Comparison of ENCODE assay signal across 8 mouse cellular contexts in the genomic region with DNA sequence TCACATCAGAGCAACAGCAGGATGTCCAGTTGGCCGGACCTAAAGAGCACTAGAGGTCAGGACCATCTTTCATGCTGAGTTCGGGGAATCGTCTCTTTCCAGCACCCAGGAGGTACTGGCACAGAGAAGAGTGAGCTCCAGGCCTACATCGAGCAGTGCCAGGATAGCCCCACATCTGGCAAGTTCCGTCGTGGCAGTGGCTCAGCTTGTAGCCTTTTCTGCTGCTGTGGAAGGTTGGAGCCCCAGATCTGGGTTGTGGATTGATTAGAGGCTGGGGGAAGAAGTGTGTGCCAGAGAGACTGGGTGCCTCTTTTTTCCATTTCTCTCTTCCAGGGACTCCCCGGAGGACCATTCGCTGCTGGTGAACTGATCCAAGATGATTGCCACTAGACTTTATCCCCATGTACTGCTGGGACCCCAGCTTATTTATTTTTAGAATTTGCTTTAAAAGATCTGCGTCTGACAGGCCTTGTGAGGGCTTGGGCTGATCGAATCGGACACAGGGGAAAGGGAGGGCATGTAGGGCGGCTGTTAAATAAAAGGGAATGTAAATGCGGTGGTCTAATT. TPM values are rescaled to one million over a fixed set of nuclear protein-coding genes. Genes with fewer than 3 reads are reported as not detected.
DNase-seq lines count a peak whose midpoint lies in the region; ATAC-seq and TF ChIP-seq lines count a peak whose summit lies in the region.

No protein-coding gene starts in this region.

- peak overlapping the region; percentile 14 for H3K9ac ChIP-seq in embryonic facial prominence, embryonic 11.5 days (replicated peaks; ENCODE audit: low read length)
- peak overlapping the region; percentile 58 for H3K9ac ChIP-seq in intestine, postnatal 0 days (ENCODE audit: low read depth, low read length)

- no peak for TF ChIP-seq CTCF in intestine, postnatal 0 days (IDR thresholded peaks at IDR 0.05; ENCODE audit: low read depth)
- no peak for TF ChIP-seq CTCF in thymus, adult 2 months (IDR thresholded peaks at IDR 0.05; ENCODE audit: borderline replicate concordance, control insufficient read depth, extremely low read depth, insufficient read depth, low read length, poor library complexity)

- H3K4me1 ChIP-seq in embryonic facial prominence, embryonic 11.5 days (ENCODE audit: control insufficient read depth, insufficient read depth, low read length), result no peaks in the 10 kb centered on the region; the same call in 1 of the 2 replicates
- no peaks in the 10 kb centered on the region for H3K4me1 ChIP-seq in intestine, postnatal 0 days (replicated peaks; ENCODE audit: control insufficient read depth, insufficient read depth, low read length)
- H3K4me1 ChIP-seq in thymus, adult 2 months (replicated peaks; ENCODE audit: control insufficient read depth, insufficient read depth, low read length), result peaks cover 6% of the 10 kb centered on the region

- DNase-seq in kidney, adult 18-20 months, result peak; percentile 16
- no peak for DNase-seq in kidney, postnatal 25 days
- no peak for DNase-seq in embryonic facial prominence, embryonic 11.5 days (ENCODE audit: low spot score)
- DNase-seq in left cerebral cortex, postnatal 14 days (ENCODE audit: low spot score in 2 of 2), result no peak
- DNase-seq in thymus, adult 2 months, result no peak
- DNase-seq in frontal cortex, adult 2 months (ENCODE audit: extremely low spot score in 1 of 2, low spot score in 1 of 2), result no peak

- H3K79me2 ChIP-seq in myocyte (ENCODE audit: control insufficient read depth, insufficient read depth), result no peaks in the 10 kb centered on the region

- H3K4me2 ChIP-seq in embryonic facial prominence, embryonic 11.5 days (ENCODE audit: low read depth, low read length), result peak overlapping the region; percentile 73; the same call in 1 of the 2 replicates
- peak overlapping the region; percentile 91 for H3K4me2 ChIP-seq in intestine, postnatal 0 days (replicated peaks; ENCODE audit: low read depth)
- H3K4me2 ChIP-seq in myocyte (ENCODE audit: low read depth), result peak overlapping the region; percentile 99

- no peaks in the 10 kb centered on the region; the same call in 1 of the 2 replicates for H3K36me3 ChIP-seq in embryonic facial prominence, embryonic 11.5 days (replicated peaks; ENCODE audit: control insufficient read depth, insufficient read depth, low read depth, low read length)
- peaks cover 45% of the 10 kb centered on the region for H3K36me3 ChIP-seq in intestine, postnatal 0 days (ENCODE audit: control insufficient read depth, insufficient read depth)
- no peaks in the 10 kb centered on the region for H3K36me3 ChIP-seq in myocyte (ENCODE audit: control insufficient read depth, insufficient read depth)
- H3K36me3 ChIP-seq in thymus, adult 2 months (ENCODE audit: control insufficient read depth, insufficient read depth, low read length), result no peaks in the 10 kb centered on the region

- H3K9me3 ChIP-seq in embryonic facial prominence, embryonic 11.5 days (replicated peaks; ENCODE audit: control insufficient read depth, low read length), result no peaks in the 10 kb centered on the region
- H3K9me3 ChIP-seq in intestine, postnatal 0 days (ENCODE audit: control insufficient read depth), result no peaks in the 10 kb centered on the region

- H3K27me3 ChIP-seq in embryonic facial prominence, embryonic 11.5 days (ENCODE audit: control insufficient read depth, insufficient read depth, low read length), result no peaks in the 10 kb centered on the region
- no peaks in the 10 kb centered on the region for H3K27me3 ChIP-seq in intestine, postnatal 0 days (replicated peaks; ENCODE audit: control insufficient read depth, insufficient read depth, low read length)
- no peaks in the 10 kb centered on the region for H3K27me3 ChIP-seq in myocyte (ENCODE audit: control insufficient read depth, insufficient read depth, insufficient read length)
- no peaks in the 10 kb centered on the region for H3K27me3 ChIP-seq in thymus, adult 2 months (ENCODE audit: control insufficient read depth, insufficient read depth, low read length)

- intact Hi-C loops in left cerebral cortex, postnatal 14 days (cut with DNase I), result no loop called here

- H3ac ChIP-seq in myocyte (ENCODE audit: control insufficient read depth, insufficient read length), result peak overlapping the region; percentile 4

- TF ChIP-seq POLR2A in myocyte (IDR thresholded peaks at IDR 0.05; ENCODE audit: insufficient read length, low read depth), result no peak
- TF ChIP-seq POLR2A in thymus, adult 2 months (IDR thresholded peaks at IDR 0.05; ENCODE audit: control insufficient read depth, extremely low read depth, insufficient read depth, low read length, poor library complexity), result no peak

- peak overlapping the region; percentile 50 for H3K4me3 ChIP-seq in embryonic facial prominence, embryonic 11.5 days (ENCODE audit: low read depth, low read length)
- peak overlapping the region; percentile 76 for H3K4me3 ChIP-seq in intestine, postnatal 0 days (ENCODE audit: low read depth, low read length)
- H3K4me3 ChIP-seq in myocyte, result peak overlapping the region; percentile 71
- H3K4me3 ChIP-seq in thymus, adult 2 months (ENCODE audit: control insufficient read depth, insufficient read depth, low read length), result no peak overlapping the region

- peak overlapping the region; percentile 41 for H3K27ac ChIP-seq in embryonic facial prominence, embryonic 11.5 days (replicated peaks; ENCODE audit: low read depth, low read length)
- peak overlapping the region; percentile 86; the same call in 1 of the 2 replicates for H3K27ac ChIP-seq in intestine, postnatal 0 days (ENCODE audit: low read depth, low read length)
- no peak overlapping the region for H3K27ac ChIP-seq in thymus, adult 2 months (ENCODE audit: control insufficient read depth, insufficient read depth, low read length)

- 27% methylated on average over 13 of the region's 13 CpGs for WGBS in embryonic facial prominence, embryonic 11.5 days
- WGBS in intestine, postnatal 0 days, result 36% methylated on average over 13 of the region's 13 CpGs
- 50% methylated on average over 13 of the region's 13 CpGs for WGBS in thymus, adult 2 months

- no peak for ATAC-seq in embryonic facial prominence, embryonic 11.5 days (replicated peaks; ENCODE audit: insufficient number of reproducible peaks, low FRiP score, low TSS enrichment, low read depth)
- ATAC-seq in intestine, postnatal 0 days, result no peak

TF ChIP-seq in myocyte, 11 proteins besides CTCF, POLR2A, EP300 and RAD21:
- TF ChIP-seq MYOD1 (IDR thresholded peaks at IDR 0.05; ENCODE audit: control insufficient read depth in 1 of 3, insufficient read length in 2 of 3, low read depth in 2 of 3) (no peak), MAX (IDR thresholded peaks at IDR 0.05; ENCODE audit: low read depth) (no peak), E2F4 (IDR thresholded peaks at IDR 0.05; ENCODE audit: insufficient read depth) (no peak)

RNA-seq across cellular contexts. Expression of gene Pnpla6, which starts 0.4 kb away (rescaled TPM):
- polyA plus RNA-seq in embryonic facial prominence, embryonic 11.5 days (2014; fragmentation: Nextera tagmentation; extraction: Ambion mirVana), result 13.6 and 17.5 TPM in 2 replicates
- polyA plus RNA-seq in intestine, postnatal 0 days (2015; fragmentation: Nextera tagmentation; extraction: Ambion mirVana), result 36.1 and 43.9 TPM in 2 replicates
- polyA plus RNA-seq in myocyte (2012; fragmentation: generic; extraction: Trizol), result 14.8 TPM
- total RNA-seq in left cerebral cortex, postnatal 14 days (2021), result 10 to 100 TPM; 70.2 to 74.8 TPM
- polyA plus RNA-seq in thymus, adult 2 months (2012; rRNA removed), result 56.1 and 61.6 TPM in 2 replicates
- 65.5 and 79.6 TPM in 2 replicates for polyA plus RNA-seq in frontal cortex, adult 2 months (2012; rRNA removed)

RNA-seq across cellular contexts. Expression of gene Mcoln1, which starts 14.5 kb away (rescaled TPM):
- 43.1 and 43.6 TPM in 2 replicates for polyA plus RNA-seq in embryonic facial prominence, embryonic 11.5 days (2014; fragmentation: Nextera tagmentation; extraction: Ambion mirVana)
- polyA plus RNA-seq in intestine, postnatal 0 days (2015; fragmentation: Nextera tagmentation; extraction: Ambion mirVana), result 105 and 123 TPM in 2 replicates
- polyA plus RNA-seq in myocyte (2012; fragmentation: generic; extraction: Trizol), result 44.1 TPM
- 10 to 100 TPM; 79.9 to 81.5 TPM for total RNA-seq in left cerebral cortex, postnatal 14 days (2021)
- polyA plus RNA-seq in thymus, adult 2 months (2012; rRNA removed), result 312 and 481 TPM in 2 replicates
- 215 and 230 TPM in 2 replicates for polyA plus RNA-seq in frontal cortex, adult 2 months (2012; rRNA removed)

RNA-seq across cellular contexts. Expression of gene Zfp358, which starts 21.8 kb away (rescaled TPM):
- 29.0 and 29.9 TPM in 2 replicates for polyA plus RNA-seq in embryonic facial prominence, embryonic 11.5 days (2014; fragmentation: Nextera tagmentation; extraction: Ambion mirVana)
- polyA plus RNA-seq in intestine, postnatal 0 days (2015; fragmentation: Nextera tagmentation; extraction: Ambion mirVana), result 16.5 and 18.1 TPM in 2 replicates
- 29.2 TPM for polyA plus RNA-seq in myocyte (2012; fragmentation: generic; extraction: Trizol)
- total RNA-seq in left cerebral cortex, postnatal 14 days (2021), result 10 to 100 TPM; 25.3 to 26.4 TPM
- 75.9 and 76.7 TPM in 2 replicates for polyA plus RNA-seq in thymus, adult 2 months (2012; rRNA removed)
- polyA plus RNA-seq in frontal cortex, adult 2 months (2012; rRNA removed), result 48.5 and 50.2 TPM in 2 replicates

RNA-seq across cellular contexts. Expression of gene Tex45, which starts 44.1 kb away (rescaled TPM):
- polyA plus RNA-seq in embryonic facial prominence, embryonic 11.5 days (2014; fragmentation: Nextera tagmentation; extraction: Ambion mirVana), result 0.14 TPM in 1 of 2 replicates, not detected in the other
- polyA plus RNA-seq in intestine, postnatal 0 days (2015; fragmentation: Nextera tagmentation; extraction: Ambion mirVana), result not detected in 2 replicates
- polyA plus RNA-seq in myocyte (2012; fragmentation: generic; extraction: Trizol), result not detected
- under 1 TPM; 0.21 to 0.53 TPM for total RNA-seq in left cerebral cortex, postnatal 14 days (2021)
- polyA plus RNA-seq in thymus, adult 2 months (2012; rRNA removed), result 0.20 TPM in 1 of 2 replicates, not detected in the other
- polyA plus RNA-seq in frontal cortex, adult 2 months (2012; rRNA removed), result 0.19 and 0.28 TPM in 2 replicates

RNA-seq across cellular contexts. Expression of gene Pex11g, which starts 47.3 kb away (rescaled TPM):
- 2.1 TPM in 2 replicates for polyA plus RNA-seq in embryonic facial prominence, embryonic 11.5 days (2014; fragmentation: Nextera tagmentation; extraction: Ambion mirVana)
- 14.3 and 14.9 TPM in 2 replicates for polyA plus RNA-seq in intestine, postnatal 0 days (2015; fragmentation: Nextera tagmentation; extraction: Ambion mirVana)
- polyA plus RNA-seq in myocyte (2012; fragmentation: generic; extraction: Trizol), result 5.5 TPM
- total RNA-seq in left cerebral cortex, postnatal 14 days (2021), result 1 to 10 TPM in 1 of 2 experiments, under 1 TPM in 1; 0.74 to 1.2 TPM
- 3.1 TPM in 2 replicates for polyA plus RNA-seq in thymus, adult 2 months (2012; rRNA removed)
- polyA plus RNA-seq in frontal cortex, adult 2 months (2012; rRNA removed), result 1.6 and 2.0 TPM in 2 replicates
